Mouse (Mus musculus) CH12.LX (cell line): ENCODE measurements around the gene Taldo1.
A peak's percentile ranks its signal among the peaks of the same experiment; 100 is the strongest.

ENCODE experiments used
- BHLHE40 ChIP-seq: IDR thresholded peaks from 2 replicates; pipeline ENCODE4 v1.6.1; 2011; ENCODE audit warnings: mild to moderate bottlenecking, low read depth, low read length, improper control_type of control experiment
- CTCF ChIP-seq, 2 experiments: IDR thresholded peaks in 1 of 2; conservative IDR thresholded peaks in 1 of 2; 2 replicates each; pipeline ENCODE4 v1.5.1; 2011 to 2012; ENCODE audit warnings: low read depth in 2 of 2, low read length in 2 of 2, improper control_type of control experiment in 1 of 2, inconsistent platforms in 1 of 2, mild to moderate bottlenecking in 1 of 2, moderate library complexity in 1 of 2
- E2F4 ChIP-seq: IDR thresholded peaks from 2 replicates; pipeline ENCODE4 v1.6.1; 2011; ENCODE audit warnings: low read depth, low read length, improper control_type of control experiment; ENCODE audit not compliant: insufficient replicate concordance
- MAZ ChIP-seq: IDR thresholded peaks from 2 replicates; pipeline ENCODE4 v1.6.1; 2012; ENCODE audit warnings: low read depth, mild to moderate bottlenecking, inconsistent platforms, low read length, improper control_type of control experiment, moderate library complexity
- POLR2A ChIP-seq: IDR thresholded peaks from 2 replicates; pipeline ENCODE4 v1.6.1; 2011; ENCODE audit warnings: low read depth, mild to moderate bottlenecking, improper control_type of control experiment, low read length
- TBP ChIP-seq: conservative IDR thresholded peaks from 2 replicates; pipeline ENCODE4 v1.6.1; 2011; ENCODE audit warnings: low read depth, low read length, improper control_type of control experiment
- USF2 ChIP-seq: conservative IDR thresholded peaks from 2 replicates; pipeline ENCODE4 v1.6.1; 2011; ENCODE audit warnings: low read depth, low read length, improper control_type of control experiment

DNA sequence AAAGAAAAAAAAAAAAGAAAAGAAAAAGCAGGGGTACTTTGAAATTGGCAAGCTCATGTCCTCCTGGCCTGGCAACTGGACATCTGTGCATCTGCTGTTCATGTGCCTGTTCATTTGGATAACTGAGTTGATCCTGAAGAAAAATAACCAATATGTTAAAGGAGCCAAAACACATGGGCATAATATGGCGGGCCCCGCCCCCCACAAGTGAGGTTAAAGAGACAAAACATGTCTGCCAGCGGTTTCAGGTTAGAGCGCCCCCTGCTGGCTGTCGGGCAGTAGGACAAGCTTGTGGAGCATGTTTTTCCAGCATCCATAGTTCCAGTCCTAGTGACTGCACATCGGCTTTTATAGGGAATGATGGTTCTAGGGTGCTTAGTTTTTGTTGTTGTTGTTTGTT, 2.8 kb downstream of the Taldo1 start:
- TF ChIP-seq E2F4: no peak
- TF ChIP-seq TBP: no peak
- TF ChIP-seq MAZ: no peak
- no peak for TF ChIP-seq POLR2A
- no peak for TF ChIP-seq USF2
- no peak for TF ChIP-seq BHLHE40
- TF ChIP-seq CTCF (conservative IDR thresholded peaks at IDR 0.05 in 1 of 2, IDR thresholded peaks at IDR 0.05 in 1 of 2; ENCODE audit: low read depth in 2 of 2, low read length in 2 of 2): peak; percentile 76 to 78
